Mouse (Mus musculus) liver, embryonic 14.5 days (tissue): ENCODE measurements around the gene Tspan32.

ENCODE experiments used
- CTCF ChIP-seq: IDR thresholded peaks from 2 replicates; pipeline ENCODE4 v1.5.1; 2016; ENCODE audit warnings: antibody characterized with exemption, low read depth, control low read depth
- EP300 ChIP-seq: IDR thresholded peaks from 2 replicates; pipeline ENCODE4 v1.6.1; 2016; ENCODE audit warnings: antibody characterized with exemption, low read depth

- TF ChIP-seq EP300 (no peak), CTCF (no peak)
These were observed 7.3 kb upstream of the Tspan32 start for GRCm38 (mm10) chr7:142997403-142998150.
